Mouse (Mus musculus) CH12.LX (cell line): ENCODE results near the gene Kcnh2. TPM values are rescaled to one million over a fixed set of nuclear protein-coding genes. Genes with fewer than 3 reads are reported as not detected.

Experiments
- DNase-seq: peaks from one replicate; pipeline ENCODE4 v3.0.0-alpha.2; 2013; ENCODE audit errors: extremely low read depth
- H3K27ac ChIP-seq: 2 replicates; pipeline ENCODE4 v1.5.1; 2012; ENCODE audit warnings: low read depth, mild to moderate bottlenecking, control low read depth, moderate library complexity; ENCODE audit not compliant: insufficient read depth
- H3K27me3 ChIP-seq: replicated peaks from 2 replicates; pipeline ENCODE3; 2012; ENCODE audit warnings: inconsistent platforms
- H3K36me3 ChIP-seq, 2 experiments: replicated peaks in 1 of 2; 2 replicates each; pipeline versions ENCODE3 to v1.6.1; 2012; ENCODE audit warnings: inconsistent platforms in 1 of 2, low read length in 1 of 2, mild to moderate bottlenecking in 1 of 2, mixed read lengths in 1 of 2, moderate library complexity in 1 of 2; ENCODE audit not compliant: control insufficient read depth in 1 of 2, insufficient read depth in 1 of 2
- H3K4me1 ChIP-seq, 2 experiments: 2 replicates each; pipeline ENCODE4 v1.6.1; 2012; ENCODE audit warnings: inconsistent platforms in 1 of 2, moderate library complexity in 1 of 2; ENCODE audit not compliant: insufficient read depth in 2 of 2, control insufficient read depth in 1 of 2
- H3K4me2 ChIP-seq: 2 replicates; pipeline ENCODE4 v1.6.1; 2012; ENCODE audit warnings: low read depth, mild to moderate bottlenecking, control low read depth; ENCODE audit not compliant: poor library complexity, insufficient read depth, severe bottlenecking
- H3K4me3 ChIP-seq, 3 experiments: fragments of 150-350 bp in 1 of 3; sonication (generic) in 1 of 3; replicated peaks in 1 of 3; 2 replicates each; pipeline versions ENCODE3 to v1.5.1; 2011 to 2012; ENCODE audit warnings: low read depth in 2 of 3, low read length in 2 of 3, mild to moderate bottlenecking in 2 of 3, moderate library complexity in 2 of 3, control low read depth in 1 of 3, improper control_type of control experiment in 1 of 3, inconsistent platforms in 1 of 3, mixed read lengths in 1 of 3; ENCODE audit not compliant: poor library complexity in 1 of 3
- H3K79me2 ChIP-seq: replicated peaks from 2 replicates; pipeline ENCODE4 v1.6.1; 2012; ENCODE audit warnings: mild to moderate bottlenecking, moderate library complexity; ENCODE audit not compliant: control insufficient read depth, poor library complexity, insufficient read depth, severe bottlenecking; ENCODE audit errors: extremely low read depth
- H3K9ac ChIP-seq: 2 replicates; pipeline ENCODE4 v1.6.1; 2012; ENCODE audit warnings: low read depth, mild to moderate bottlenecking, control low read depth, moderate library complexity; ENCODE audit not compliant: insufficient read depth
- H3K9me3 ChIP-seq: replicated peaks from 2 replicates; pipeline ENCODE3; 2012; ENCODE audit warnings: low read length, inconsistent platforms, mixed read lengths
- CHD1 ChIP-seq: IDR thresholded peaks from 2 replicates; pipeline ENCODE4 v1.6.1; 2012; ENCODE audit warnings: low read depth, low read length, improper control_type of control experiment, inconsistent platforms
- CTCF ChIP-seq, 2 experiments: IDR thresholded peaks in 1 of 2; conservative IDR thresholded peaks in 1 of 2; 2 replicates each; pipeline ENCODE4 v1.5.1; 2011 to 2012; ENCODE audit warnings: low read depth in 2 of 2, low read length in 2 of 2, improper control_type of control experiment in 1 of 2, inconsistent platforms in 1 of 2, mild to moderate bottlenecking in 1 of 2, moderate library complexity in 1 of 2
- ELF1 ChIP-seq: IDR thresholded peaks from 2 replicates; pipeline ENCODE4 v1.6.1; 2014; ENCODE audit warnings: low read depth, mild to moderate bottlenecking, inconsistent platforms, low read length, improper control_type of control experiment
- ETS1 ChIP-seq: conservative IDR thresholded peaks from 2 replicates; pipeline ENCODE4 v1.6.1; 2012; ENCODE audit warnings: low read depth, mild to moderate bottlenecking, inconsistent platforms, low read length, improper control_type of control experiment, moderate library complexity
- HCFC1 ChIP-seq: IDR thresholded peaks from 2 replicates; pipeline ENCODE4 v1.6.1; 2012; ENCODE audit warnings: low read depth, mild to moderate bottlenecking, inconsistent platforms, low read length, improper control_type of control experiment
- IRF4 ChIP-seq: IDR thresholded peaks from 2 replicates; pipeline ENCODE4 v1.6.1; 2014; ENCODE audit warnings: low read depth, mild to moderate bottlenecking, inconsistent platforms, low read length, improper control_type of control experiment
- JUN ChIP-seq: IDR thresholded peaks from 2 replicates; pipeline ENCODE4 v1.6.1; 2011; ENCODE audit warnings: low read depth, mild to moderate bottlenecking, low read length, improper control_type of control experiment, moderate library complexity; ENCODE audit not compliant: insufficient read depth
- KAT2A ChIP-seq: IDR thresholded peaks from 2 replicates; pipeline ENCODE4 v1.6.1; 2012; ENCODE audit warnings: low read length, improper control_type of control experiment, inconsistent platforms; ENCODE audit not compliant: insufficient replicate concordance
- MEF2A ChIP-seq: IDR thresholded peaks from 2 replicates; pipeline ENCODE4 v1.6.1; 2014; ENCODE audit warnings: low read depth, mild to moderate bottlenecking, inconsistent platforms, low read length, improper control_type of control experiment, borderline replicate concordance
- MXI1 ChIP-seq: IDR thresholded peaks from 2 replicates; pipeline ENCODE4 v1.6.1; 2011; ENCODE audit warnings: mild to moderate bottlenecking, low read depth, low read length, improper control_type of control experiment
- MYC ChIP-seq: IDR thresholded peaks from 2 replicates; pipeline ENCODE4 v1.6.1; 2011; ENCODE audit warnings: low read depth, mild to moderate bottlenecking, improper control_type of control experiment, low read length
- POLR2A ChIP-seq: IDR thresholded peaks from 2 replicates; pipeline ENCODE4 v1.6.1; 2011; ENCODE audit warnings: low read depth, mild to moderate bottlenecking, improper control_type of control experiment, low read length
- POLR2AphosphoS2 ChIP-seq: IDR thresholded peaks from 2 replicates; pipeline ENCODE4 v1.6.1; 2011; ENCODE audit warnings: low read depth, low read length, improper control_type of control experiment
- SIN3A ChIP-seq: IDR thresholded peaks from 2 replicates; pipeline ENCODE4 v1.6.1; 2012; ENCODE audit warnings: low read length, improper control_type of control experiment, inconsistent platforms
- SMC3 ChIP-seq: IDR thresholded peaks from 2 replicates; pipeline ENCODE4 v1.6.1; 2011; ENCODE audit warnings: low read depth, low read length, improper control_type of control experiment
- TBP ChIP-seq: conservative IDR thresholded peaks from 2 replicates; pipeline ENCODE4 v1.6.1; 2011; ENCODE audit warnings: low read depth, low read length, improper control_type of control experiment
- TCF12 ChIP-seq: IDR thresholded peaks from 2 replicates; pipeline ENCODE4 v1.6.1; 2014; ENCODE audit warnings: low read depth, mild to moderate bottlenecking, inconsistent platforms, low read length, improper control_type of control experiment
- UBTF ChIP-seq: IDR thresholded peaks from 2 replicates; pipeline ENCODE4 v1.6.1; 2012; ENCODE audit warnings: low read depth, mild to moderate bottlenecking, inconsistent platforms, low read length, improper control_type of control experiment, moderate library complexity
- USF1 ChIP-seq: IDR thresholded peaks from 2 replicates; pipeline ENCODE4 v1.6.1; 2014; ENCODE audit warnings: low read depth, mild to moderate bottlenecking, inconsistent platforms, low read length, improper control_type of control experiment
- USF2 ChIP-seq: conservative IDR thresholded peaks from 2 replicates; pipeline ENCODE4 v1.6.1; 2011; ENCODE audit warnings: low read depth, low read length, improper control_type of control experiment
- ZKSCAN1 ChIP-seq: IDR thresholded peaks from 2 replicates; pipeline ENCODE4 v1.6.1; 2012; ENCODE audit warnings: low read depth, inconsistent platforms, low read length, improper control_type of control experiment, borderline replicate concordance
- ZNF384 ChIP-seq: IDR thresholded peaks from 2 replicates; pipeline ENCODE4 v1.6.1; 2012; ENCODE audit warnings: low read depth, low read length, improper control_type of control experiment, inconsistent platforms
- dilution Hi-C: fragments of 300-500 bp; cut with MboI; formaldehyde crosslinking; loops from 2 replicates; pipeline ENCODE4 v1.14.3; 2020; ENCODE audit warnings: low sequenced_read_pairs; ENCODE audit not compliant: extremely low pct_unique_long_range_greater_than_20kb, extremely low pct_ligation_motif_present
- in situ Hi-C: fragments of 300-500 bp; cut with MboI; formaldehyde crosslinking; loops from 3 replicates; pipeline ENCODE4 v1.14.3; 2019; ENCODE audit warnings: low sequenced_read_pairs, low pct_ligation_motif_present, low pct_unique_long_range_greater_than_20kb, mixed read lengths
- polyA plus RNA-seq: library from polyadenylated mRNA; unstranded; fragments of >175 nt; gene quantifications from 2 replicates; pipeline ENCODE4 v1.2.1, GENCODE M21; 2012; ENCODE audit warnings: low read depth; ENCODE audit not compliant: insufficient read length
- total RNA-seq, 2 experiments: library from RNA; depleted of rRNA; stranded (reverse); fragments of 300-350 nt in 1 of 2; fragments of >200 nt in 1 of 2; gene quantifications; 2 replicates each; pipeline ENCODE4 v1.2.3; 2012 to 2014

Kcnh2 gene
- total and polyA plus RNA-seq, 3 experiments, result 0.30 to 2.8 (median 0.59) TPM

- H3K79me2 ChIP-seq, result no peaks in the 10 kb centered on the region
- peaks cover 11% of the 10 kb centered on the region for H3K9me3 ChIP-seq
- no peaks in the 10 kb centered on the region for H3K27me3 ChIP-seq
- TF ChIP-seq UBTF (no peak), TBP (no peak), ZKSCAN1 (no peak)
- no peak for DNase-seq
- dilution Hi-C loops (no loop called here), in situ Hi-C loops (no loop called here)
- H3K4me1 ChIP-seq, result peaks cover 17 to 43% of the 10 kb centered on the region in 2 experiments
- H3K36me3 ChIP-seq, result no peaks in the 10 kb centered on the region
- no peak overlapping the region for H3K4me3 ChIP-seq
- H3K9ac ChIP-seq, result no peak overlapping the region
- no peak overlapping the region for H3K4me2 ChIP-seq
- H3K27ac ChIP-seq, result no peak overlapping the region
Measured at GRCm38 (mm10) chr5:24385374-24385773, 34.0 kb upstream of the Kcnh2 start.

GRCm38 (mm10) chr5:24384407-24384806, 33.0 kb upstream of the Kcnh2 start:
- peaks cover 11% of the 10 kb centered on the region for H3K9me3 ChIP-seq
- H3K79me2 ChIP-seq, result no peaks in the 10 kb centered on the region
- H3K4me3 ChIP-seq, result peak overlapping the region in 2 of 3 experiments; percentile 68 to 83
- H3K36me3 ChIP-seq, result no peaks in the 10 kb centered on the region
- TF ChIP-seq ETS1 (0 out of 2 replicates have a peak, but pooled peaks have one; percentile 15), KAT2A (no peak), ELF1 (peak; percentile 44), USF1 (no peak), USF2 (no peak), HCFC1 (no peak), POLR2AphosphoS2 (no peak)
- dilution Hi-C loops (no loop called here), in situ Hi-C loops (no loop called here)
- H3K9ac ChIP-seq, result peak overlapping the region; percentile 61; the same call in 1 of the 2 replicates
- no peak overlapping the region for H3K27ac ChIP-seq
- DNase-seq, result peak; percentile 55
- H3K4me2 ChIP-seq, result peak overlapping the region; percentile 76; the same call in 1 of the 2 replicates
- H3K4me1 ChIP-seq, result peaks cover 10 to 34% of the 10 kb centered on the region in 2 experiments
- H3K27me3 ChIP-seq, result no peaks in the 10 kb centered on the region

- peak overlapping the region; percentile 18; the same call in 1 of the 2 replicates for H3K27ac ChIP-seq
- peaks cover 8 to 22% of the 10 kb centered on the region in 2 experiments for H3K4me1 ChIP-seq
- peak overlapping the region; percentile 76 for H3K4me2 ChIP-seq
- peaks cover 10% of the 10 kb centered on the region for H3K9me3 ChIP-seq
- no peaks in the 10 kb centered on the region for H3K36me3 ChIP-seq
- no peaks in the 10 kb centered on the region for H3K79me2 ChIP-seq
- dilution Hi-C loops (no loop called here), in situ Hi-C loops (no loop called here)
- H3K9ac ChIP-seq, result peak overlapping the region; percentile 61
- H3K27me3 ChIP-seq, result peaks cover 2% of the 10 kb centered on the region
- peak; percentile 99 for DNase-seq
- peak overlapping the region; percentile 68 to 83 (median 78) for H3K4me3 ChIP-seq
- TF ChIP-seq HCFC1, result peak; percentile 74
- TF ChIP-seq SMC3, result peak; percentile 15
- no peak for TF ChIP-seq USF2
- TF ChIP-seq ELF1, result 0 out of 2 replicates have a peak, but pooled peaks have one; percentile 21
- peak; percentile 96 for TF ChIP-seq MXI1
- TF ChIP-seq MYC, result peak; percentile 66; the same call in 1 of the 2 replicates
- no peak for TF ChIP-seq UBTF
- TF ChIP-seq ETS1, result peak; percentile 38
- TF ChIP-seq KAT2A, result no peak
- TF ChIP-seq ZNF384, result no peak
- peak; percentile 45; the same call in 1 of the 2 replicates for TF ChIP-seq TBP
- peak; percentile 43; the same call in 1 of the 2 replicates for TF ChIP-seq IRF4
- TF ChIP-seq JUN, result peak; percentile 80
- no peak for TF ChIP-seq CHD1
- TF ChIP-seq TCF12, result 0 out of 2 replicates have a peak, but pooled peaks have one; percentile 66
- peak; percentile 44; the same call in 1 of the 2 replicates for TF ChIP-seq MEF2A
- peak; percentile 87; the same call in 1 of the 2 replicates for TF ChIP-seq SIN3A
- peak; percentile 64 for TF ChIP-seq POLR2A
- peak; percentile 10 to 76; a peak in 2 of 4 replicates for TF ChIP-seq CTCF (conservative IDR thresholded peaks at IDR 0.05 in 1 of 2, IDR thresholded peaks at IDR 0.05 in 1 of 2; ENCODE audit: low read depth in 2 of 2, low read length in 2 of 2)
Measured at GRCm38 (mm10) chr5:24383026-24383859, 31.8 kb upstream of the Kcnh2 start.
